Mouse (Mus musculus) liver, embryonic 12.5 days (tissue): ENCODE data around the gene Cdk6. TPM values are rescaled to one million over a fixed set of nuclear protein-coding genes. Genes with fewer than 3 reads are reported as not detected.

Source experiments
- ATAC-seq: fragments of 200-750 bp; cut with Nextera tagmentation; 2 replicates; pipeline ENCODE4 v1.8.0; 2017; ENCODE audit warnings: moderate number of reproducible peaks, mild to moderate bottlenecking, moderate library complexity
- H3K27ac ChIP-seq: fragments of 300-500 bp; sonication (generic); 2 replicates; pipeline ENCODE4 v1.5.1; 2016; ENCODE audit warnings: mild to moderate bottlenecking
- H3K27me3 ChIP-seq: fragments of 300-500 bp; sonication (generic); replicated peaks from 2 replicates; pipeline ENCODE4 v1.6.1; 2016; ENCODE audit warnings: mild to moderate bottlenecking, moderate library complexity
- H3K36me3 ChIP-seq: fragments of 300-500 bp; sonication (generic); 2 replicates; pipeline ENCODE4 v1.6.1; 2016; ENCODE audit warnings: mild to moderate bottlenecking, moderate library complexity
- H3K4me1 ChIP-seq: fragments of 300-500 bp; sonication (generic); 2 replicates; pipeline ENCODE4 v1.6.1; 2016
- H3K4me2 ChIP-seq: fragments of 300-500 bp; sonication (generic); 2 replicates; pipeline ENCODE4 v1.6.1; 2016; ENCODE audit warnings: mild to moderate bottlenecking, moderate library complexity
- H3K4me3 ChIP-seq: fragments of 300-500 bp; sonication (generic); 2 replicates; pipeline ENCODE4 v1.5.1; 2016; ENCODE audit warnings: mild to moderate bottlenecking, moderate library complexity
- H3K9ac ChIP-seq: fragments of 300-500 bp; sonication (generic); 2 replicates; pipeline ENCODE4 v1.6.1; 2016; ENCODE audit warnings: mild to moderate bottlenecking, moderate library complexity
- H3K9me3 ChIP-seq: fragments of 300-500 bp; sonication (generic); replicated peaks from 2 replicates; pipeline ENCODE4 v1.6.1; 2016; ENCODE audit warnings: mild to moderate bottlenecking, moderate library complexity
- WGBS: fragments of 180-500 bp; shearing (Covaris S2); methylation state at CpG from one replicate; pipeline ENCODE4 v1.1.7; 2016; ENCODE audit not compliant: insufficient replicate concordance; 5-methylcytosine and 5-hydroxymethylcytosine counted together
- polyA plus RNA-seq: library from polyadenylated mRNA; unstranded; fragments of >200 nt; fragmentation: Nextera tagmentation; extraction: Ambion mirVana; gene quantifications from 2 replicates; pipeline ENCODE4 v1.2.1, GENCODE M21; 2016

Gene Cdk6
- polyA plus RNA-seq, 1 experiment from 2014 or later = 40.1 TPM

DNA sequence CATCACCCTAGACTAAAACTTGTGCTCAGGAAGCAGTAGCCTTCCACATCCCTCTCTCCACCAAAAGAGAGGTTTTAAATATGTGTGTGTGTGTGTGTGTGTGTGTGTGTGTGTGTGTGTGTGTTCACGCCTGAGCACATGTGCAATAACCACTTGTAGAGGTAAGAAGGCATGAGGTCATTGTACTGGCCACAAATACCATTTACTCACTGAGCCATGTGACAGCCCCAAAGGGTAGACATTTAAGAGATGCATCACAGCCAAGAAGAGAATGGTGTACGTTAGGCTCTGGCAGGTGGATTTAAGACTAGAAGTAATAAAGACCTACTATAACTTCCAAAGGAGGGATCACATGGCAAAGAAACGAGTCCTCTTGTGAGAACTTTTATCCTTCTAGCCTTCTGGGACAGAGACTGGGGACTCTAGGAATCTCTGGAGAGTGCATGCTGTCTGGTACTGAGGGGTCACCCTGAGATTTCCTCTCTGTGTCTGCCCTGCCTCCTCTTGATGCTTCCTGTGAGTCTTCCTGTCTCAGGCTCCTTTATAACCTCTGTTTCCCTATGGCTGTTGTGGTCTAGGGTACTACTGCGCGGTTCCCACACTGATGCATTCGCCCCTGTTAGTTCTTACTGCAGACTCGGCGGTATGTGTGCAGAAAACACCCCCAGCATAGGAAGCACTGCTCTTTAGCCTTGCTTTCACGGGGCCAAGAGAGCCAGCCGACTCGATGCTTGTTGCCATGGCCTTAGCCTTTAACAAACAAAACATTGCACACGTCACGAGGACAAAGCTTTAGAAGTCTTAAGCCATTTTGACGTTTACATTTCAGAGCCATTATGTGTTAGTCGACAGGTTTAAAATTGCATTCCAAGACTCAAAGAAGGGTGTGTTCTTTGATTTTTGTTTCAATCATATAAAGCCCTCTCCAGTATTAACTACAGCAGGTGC, 22.0 kb downstream of the Cdk6 start:
- no peak for ATAC-seq
- no peaks in the 10 kb centered on the region for H3K9me3 ChIP-seq
- H3K27me3 ChIP-seq = no peaks in the 10 kb centered on the region
- WGBS = 68% methylated on average over 15 of the region's 15 CpGs
- no peak overlapping the region for H3K4me2 ChIP-seq
- H3K4me1 ChIP-seq = peaks cover 59% of the 10 kb centered on the region
- H3K4me3 ChIP-seq = no peak overlapping the region
- H3K27ac ChIP-seq = no peak overlapping the region
- H3K9ac ChIP-seq = no peak overlapping the region
- H3K36me3 ChIP-seq = 0 out of 2 replicates have a peak, but pooled peaks cover 14% of the 10 kb centered on the region

DNA sequence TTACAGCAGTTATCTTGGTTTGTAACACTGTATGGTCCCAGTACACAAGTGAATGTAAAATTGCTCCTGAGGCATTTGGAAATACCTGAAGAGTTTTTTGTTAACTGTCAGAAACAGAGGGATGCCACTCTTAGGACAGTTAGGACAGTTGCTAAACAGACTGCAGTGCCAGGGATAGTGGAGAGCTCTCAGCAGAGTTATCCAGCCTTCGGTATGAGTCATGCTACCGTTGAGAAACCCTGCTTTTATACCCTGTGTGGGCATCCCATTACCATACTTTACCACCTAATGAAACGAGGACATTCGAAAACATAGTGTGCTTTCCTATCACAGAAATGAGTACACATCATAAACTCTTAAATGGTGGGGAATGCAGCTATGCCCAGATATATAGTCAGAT, 25.8 kb downstream of the Cdk6 start:
- H3K9me3 ChIP-seq = no peaks in the 10 kb centered on the region
- H3K4me2 ChIP-seq = no peak overlapping the region
- no peak for ATAC-seq
- no peak overlapping the region for H3K27ac ChIP-seq
- peaks cover 34% of the 10 kb centered on the region for H3K4me1 ChIP-seq
- 80% methylated on average over 4 of the region's 4 CpGs for WGBS
- no peak overlapping the region; the same call in 1 of the 2 replicates for H3K9ac ChIP-seq
- H3K27me3 ChIP-seq = no peaks in the 10 kb centered on the region
- H3K4me3 ChIP-seq = no peak overlapping the region
- 0 out of 2 replicates have a peak, but pooled peaks cover 10% of the 10 kb centered on the region for H3K36me3 ChIP-seq

- WGBS = 51% methylated on average over 6 of the region's 6 CpGs
- Histone ChIP-seq H3K9ac (no peak overlapping the region), H3K27me3 (no peaks in the 10 kb centered on the region), H3K27ac (0 out of 2 replicates have a peak overlapping the region, but pooled peaks have one; percentile 17), H3K9me3 (no peaks in the 10 kb centered on the region), H3K4me1 (peaks cover 12% of the 10 kb centered on the region), H3K4me3 (no peak overlapping the region), H3K4me2 (no peak overlapping the region), H3K36me3 (0 out of 2 replicates have a peak, but pooled peaks cover 10% of the 10 kb centered on the region)
- no peak for ATAC-seq
These were observed 28.0 kb downstream of the Cdk6 start for GRCm38 (mm10) chr5:3369317-3369716.

DNA sequence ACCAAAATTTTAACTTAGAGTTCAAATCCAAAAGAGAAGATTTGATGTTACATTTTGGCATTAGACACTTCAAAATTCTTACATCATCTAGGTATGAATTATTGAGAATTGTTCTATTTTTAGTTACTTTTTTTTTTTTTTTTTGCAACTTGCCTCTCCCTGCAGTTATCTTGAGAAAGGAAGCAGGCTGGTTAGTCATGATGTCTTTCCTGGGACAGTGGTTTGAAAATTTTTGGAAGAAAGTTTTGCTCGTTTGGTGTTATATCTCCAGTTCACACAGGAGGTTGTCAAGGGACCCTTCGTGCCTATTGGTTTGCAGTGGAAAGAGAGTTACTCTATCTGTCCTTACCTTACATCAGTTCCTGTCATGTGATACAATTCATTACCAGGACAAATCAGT, 29.9 kb downstream of the Cdk6 start:
- ATAC-seq = no peak

GRCm38 (mm10) chr5:3373170-3373569, 31.9 kb downstream of the Cdk6 start:
- Histone ChIP-seq H3K36me3 (no peaks in the 10 kb centered on the region), H3K9ac (no peak overlapping the region), H3K4me3 (no peak overlapping the region), H3K27me3 (no peaks in the 10 kb centered on the region), H3K27ac (no peak overlapping the region), H3K9me3 (no peaks in the 10 kb centered on the region), H3K4me1 (0 out of 2 replicates have a peak, but pooled peaks cover 14% of the 10 kb centered on the region), H3K4me2 (no peak overlapping the region)
- WGBS = 84% methylated on average over 10 of the region's 10 CpGs
- no peak for ATAC-seq

More for the DNA sequence above, 29.9 kb downstream of the Cdk6 start:
- Histone ChIP-seq H3K27me3 (no peaks in the 10 kb centered on the region), H3K4me2 (no peak overlapping the region), H3K9me3 (no peaks in the 10 kb centered on the region), H3K4me3 (no peak overlapping the region), H3K36me3 (0 out of 2 replicates have a peak, but pooled peaks cover 10% of the 10 kb centered on the region), H3K4me1 (0 out of 2 replicates have a peak, but pooled peaks cover 7% of the 10 kb centered on the region), H3K9ac (no peak overlapping the region), H3K27ac (no peak overlapping the region)
- 51% methylated on average over 2 of the region's 2 CpGs for WGBS

- no peaks in the 10 kb centered on the region for H3K27me3 ChIP-seq
- no peak overlapping the region for H3K27ac ChIP-seq
- no peak overlapping the region for H3K4me2 ChIP-seq
- WGBS = 81% methylated on average over 10 of the region's 10 CpGs
- no peak overlapping the region for H3K4me3 ChIP-seq
- H3K9me3 ChIP-seq = no peaks in the 10 kb centered on the region
- H3K4me1 ChIP-seq = 0 out of 2 replicates have a peak, but pooled peaks cover 19% of the 10 kb centered on the region
- H3K36me3 ChIP-seq = no peaks in the 10 kb centered on the region
- no peak overlapping the region for H3K9ac ChIP-seq
- ATAC-seq = no peak
These were observed 33.5 kb downstream of the Cdk6 start for GRCm38 (mm10) chr5:3374763-3375162.

DNA sequence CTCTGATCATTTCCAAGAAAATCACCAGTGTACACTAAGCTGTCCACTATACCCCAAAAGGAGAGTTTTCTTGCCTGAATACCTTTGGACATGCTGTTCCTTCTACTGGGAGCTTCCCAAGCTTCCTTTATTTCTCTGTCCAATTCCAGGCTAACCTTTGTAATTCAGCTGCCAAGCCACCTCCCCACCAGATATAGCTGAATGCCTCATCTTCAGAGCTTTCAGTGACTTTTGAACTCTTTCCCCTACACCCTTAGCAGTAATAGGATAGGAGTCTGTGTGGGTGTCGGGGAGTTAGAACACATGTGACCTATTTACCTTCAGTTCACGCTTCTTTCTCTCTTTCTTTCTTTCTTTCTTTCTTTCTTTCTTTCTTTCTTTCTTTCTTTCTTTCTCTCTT, 34.9 kb downstream of the Cdk6 start:
- H3K4me2 ChIP-seq = no peak overlapping the region
- H3K9ac ChIP-seq = no peak overlapping the region
- H3K36me3 ChIP-seq = no peaks in the 10 kb centered on the region
- H3K27ac ChIP-seq = no peak overlapping the region
- no peaks in the 10 kb centered on the region for H3K27me3 ChIP-seq
- H3K4me3 ChIP-seq = no peak overlapping the region
- no peak for ATAC-seq
- H3K9me3 ChIP-seq = no peaks in the 10 kb centered on the region
- peaks cover 23% of the 10 kb centered on the region; the same call in 1 of the 2 replicates for H3K4me1 ChIP-seq
- 89% methylated on average over 2 of the region's 2 CpGs for WGBS

- H3K4me3 ChIP-seq = no peak overlapping the region
- 64% methylated on average over 4 of the region's 4 CpGs for WGBS
- peaks cover 36% of the 10 kb centered on the region for H3K4me1 ChIP-seq
- no peaks in the 10 kb centered on the region for H3K9me3 ChIP-seq
- H3K27me3 ChIP-seq = no peaks in the 10 kb centered on the region
- no peak overlapping the region for H3K4me2 ChIP-seq
- 0 out of 2 replicates have a peak, but pooled peaks cover 3% of the 10 kb centered on the region for H3K36me3 ChIP-seq
- no peak overlapping the region for H3K27ac ChIP-seq
- no peak for ATAC-seq
- no peak overlapping the region for H3K9ac ChIP-seq
These were observed 38.0 kb downstream of the Cdk6 start for GRCm38 (mm10) chr5:3379252-3379651.

- no peak overlapping the region for H3K27ac ChIP-seq
- peaks cover 37% of the 10 kb centered on the region for H3K4me1 ChIP-seq
- H3K4me3 ChIP-seq = no peak overlapping the region
- no peak for ATAC-seq
- H3K9me3 ChIP-seq = no peaks in the 10 kb centered on the region
- no peaks in the 10 kb centered on the region for H3K27me3 ChIP-seq
- H3K36me3 ChIP-seq = 0 out of 2 replicates have a peak, but pooled peaks cover 3% of the 10 kb centered on the region
- WGBS = 73% methylated on average over 9 of the region's 9 CpGs
- H3K4me2 ChIP-seq = no peak overlapping the region
- H3K9ac ChIP-seq = no peak overlapping the region
These were observed 39.5 kb downstream of the Cdk6 start for GRCm38 (mm10) chr5:3380692-3381233.

GRCm38 (mm10) chr5:3381795-3382194, 40.5 kb downstream of the Cdk6 start:
- Histone ChIP-seq H3K4me2 (no peak overlapping the region), H3K9me3 (no peaks in the 10 kb centered on the region), H3K27me3 (no peaks in the 10 kb centered on the region), H3K36me3 (0 out of 2 replicates have a peak, but pooled peaks cover 3% of the 10 kb centered on the region), H3K27ac (no peak overlapping the region), H3K4me1 (peaks cover 41% of the 10 kb centered on the region), H3K9ac (no peak overlapping the region), H3K4me3 (no peak overlapping the region)
- ATAC-seq = no peak
- WGBS = 54% methylated on average over 8 of the region's 8 CpGs

GRCm38 (mm10) chr5:3382343-3383040, 41.2 kb downstream of the Cdk6 start:
- WGBS = 70% methylated on average over 13 of the region's 13 CpGs
- no peaks in the 10 kb centered on the region for H3K27me3 ChIP-seq
- H3K27ac ChIP-seq = no peak overlapping the region
- 0 out of 2 replicates have a peak, but pooled peaks cover 3% of the 10 kb centered on the region for H3K36me3 ChIP-seq
- H3K4me1 ChIP-seq = peaks cover 39% of the 10 kb centered on the region
- no peak for ATAC-seq
- no peak overlapping the region for H3K4me2 ChIP-seq
- H3K9me3 ChIP-seq = no peaks in the 10 kb centered on the region
- H3K4me3 ChIP-seq = no peak overlapping the region
- H3K9ac ChIP-seq = no peak overlapping the region
